Mouse (Mus musculus) heart, postnatal 0 days (tissue): ENCODE results near the gene Tdgf1.

Source experiments
- CTCF ChIP-seq: IDR thresholded peaks from 2 replicates; pipeline ENCODE4 v1.5.1; 2016; ENCODE audit warnings: antibody characterized with exemption, control low read depth, low read depth
- EP300 ChIP-seq: IDR thresholded peaks from 2 replicates; pipeline ENCODE4 v1.6.1; 2016; ENCODE audit warnings: antibody characterized with exemption, low read depth

- TF ChIP-seq CTCF (no peak), EP300 (no peak)
These were observed 1.9 kb upstream of the Tdgf1 start for GRCm38 (mm10) chr9:110947900-110948299.
